Mouse (Mus musculus) liver, embryonic 12.5 days (tissue): ENCODE data around the gene Gm11032. TPM values are rescaled to one million over a fixed set of nuclear protein-coding genes. Genes with fewer than 3 reads are reported as not detected.
A peak's percentile ranks its signal among the peaks of the same experiment; 100 is the strongest.
"Not testable (repeated sequence)": the region's sequence is repeated elsewhere in the genome, so short reads cannot be mapped to it uniquely, and the experiment has no call there.

Source experiments
- ATAC-seq: fragments of 200-750 bp; cut with Nextera tagmentation; 2 replicates; pipeline ENCODE4 v1.8.0; 2017; ENCODE audit warnings: moderate number of reproducible peaks, mild to moderate bottlenecking, moderate library complexity
- H3K27ac ChIP-seq: fragments of 300-500 bp; sonication (generic); 2 replicates; pipeline ENCODE4 v1.5.1; 2016; ENCODE audit warnings: mild to moderate bottlenecking
- H3K27me3 ChIP-seq: fragments of 300-500 bp; sonication (generic); replicated peaks from 2 replicates; pipeline ENCODE4 v1.6.1; 2016; ENCODE audit warnings: mild to moderate bottlenecking, moderate library complexity
- H3K36me3 ChIP-seq: fragments of 300-500 bp; sonication (generic); 2 replicates; pipeline ENCODE4 v1.6.1; 2016; ENCODE audit warnings: mild to moderate bottlenecking, moderate library complexity
- H3K4me1 ChIP-seq: fragments of 300-500 bp; sonication (generic); 2 replicates; pipeline ENCODE4 v1.6.1; 2016
- H3K4me2 ChIP-seq: fragments of 300-500 bp; sonication (generic); 2 replicates; pipeline ENCODE4 v1.6.1; 2016; ENCODE audit warnings: mild to moderate bottlenecking, moderate library complexity
- H3K4me3 ChIP-seq: fragments of 300-500 bp; sonication (generic); 2 replicates; pipeline ENCODE4 v1.5.1; 2016; ENCODE audit warnings: mild to moderate bottlenecking, moderate library complexity
- H3K9ac ChIP-seq: fragments of 300-500 bp; sonication (generic); 2 replicates; pipeline ENCODE4 v1.6.1; 2016; ENCODE audit warnings: mild to moderate bottlenecking, moderate library complexity
- H3K9me3 ChIP-seq: fragments of 300-500 bp; sonication (generic); replicated peaks from 2 replicates; pipeline ENCODE4 v1.6.1; 2016; ENCODE audit warnings: mild to moderate bottlenecking, moderate library complexity
- WGBS: fragments of 180-500 bp; shearing (Covaris S2); methylation state at CpG from one replicate; pipeline ENCODE4 v1.1.7; 2016; ENCODE audit not compliant: insufficient replicate concordance; 5-methylcytosine and 5-hydroxymethylcytosine counted together
- polyA plus RNA-seq: library from polyadenylated mRNA; unstranded; fragments of >200 nt; fragmentation: Nextera tagmentation; extraction: Ambion mirVana; gene quantifications from 2 replicates; pipeline ENCODE4 v1.2.1, GENCODE M21; 2016

The Gm11032 gene
- polyA plus RNA-seq: not detected in 2 replicates

DNA sequence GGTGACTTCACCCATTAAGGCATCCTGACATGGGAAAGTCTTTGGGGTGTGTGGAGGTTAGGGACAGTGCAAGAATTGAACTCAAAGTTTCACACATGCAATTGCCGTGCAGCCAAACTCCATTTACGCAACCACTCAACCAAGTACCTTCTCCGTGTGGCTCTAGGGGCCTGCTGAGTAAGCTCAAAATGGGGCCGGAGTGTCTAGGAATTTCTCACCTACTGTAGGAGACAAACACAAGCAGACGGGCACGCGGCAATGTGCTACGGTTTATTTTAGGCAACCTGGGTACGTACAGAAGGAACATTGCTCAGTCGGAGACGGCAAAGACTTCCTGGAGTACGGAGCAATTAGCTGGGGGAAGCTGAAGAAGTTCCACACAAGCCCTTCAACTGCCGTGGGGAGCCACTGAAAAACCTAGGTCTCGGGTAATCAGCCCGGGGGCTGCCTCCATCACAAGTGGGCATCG lies at the start of gene Gm11032:
Gene Gm11032, plus strand, starts transcription at position 51 of the 469 bp plus-strand sequence.
- no peak within 1 kb of the TSS for H3K27ac ChIP-seq
- no peak for ATAC-seq

DNA sequence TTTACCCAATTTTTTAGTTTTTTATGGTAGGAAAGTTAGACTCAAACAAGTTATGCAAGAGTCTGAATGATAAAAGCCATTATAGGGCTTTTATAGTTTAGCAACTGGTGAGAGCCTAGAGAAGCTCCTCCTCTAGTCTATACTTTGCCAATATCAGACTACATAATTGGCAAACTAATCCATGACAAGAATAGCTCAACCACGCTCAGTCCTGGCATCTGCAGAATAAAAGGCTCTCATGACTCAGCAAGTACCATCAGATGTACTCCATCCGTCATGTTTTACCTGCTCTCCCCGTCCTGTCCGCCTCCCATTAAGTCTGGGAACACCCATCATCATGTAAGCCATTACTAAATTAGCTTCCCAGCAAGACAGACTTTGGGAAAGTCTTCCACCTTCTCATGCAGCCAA lies 48.4 kb upstream of the Gm11032 start:
- peaks cover 76% of the 10 kb centered on the region for H3K4me1 ChIP-seq
- no peak overlapping the region for H3K4me3 ChIP-seq
- H3K9ac ChIP-seq: no peak overlapping the region
- no peak for ATAC-seq
- H3K36me3 ChIP-seq: peaks cover 5% of the 10 kb centered on the region; the same call in 1 of the 2 replicates
- no peak overlapping the region for H3K4me2 ChIP-seq
- no peaks in the 10 kb centered on the region for H3K9me3 ChIP-seq
- no peaks in the 10 kb centered on the region for H3K27me3 ChIP-seq
- H3K27ac ChIP-seq: peak overlapping the region; percentile 67
- 62% methylated on average over 4 of the region's 4 CpGs for WGBS

More for the DNA sequence above, at the start of gene Gm11032:
- 0 out of 2 replicates have a peak, but pooled peaks cover 4% of the 10 kb centered on the region for H3K4me1 ChIP-seq
- no peaks in the 10 kb centered on the region for H3K36me3 ChIP-seq
- H3K27me3 ChIP-seq: peaks cover 17% of the 10 kb centered on the region; the same call in 1 of the 2 replicates
- 69% methylated on average over 16 of the region's 16 CpGs for WGBS
- no peak within 1 kb of the TSS for H3K4me2 ChIP-seq
- no peak within 1 kb of the TSS for H3K9ac ChIP-seq
- no peak within 1 kb of the TSS for H3K4me3 ChIP-seq
- H3K9me3 ChIP-seq: no peaks in the 10 kb centered on the region

DNA sequence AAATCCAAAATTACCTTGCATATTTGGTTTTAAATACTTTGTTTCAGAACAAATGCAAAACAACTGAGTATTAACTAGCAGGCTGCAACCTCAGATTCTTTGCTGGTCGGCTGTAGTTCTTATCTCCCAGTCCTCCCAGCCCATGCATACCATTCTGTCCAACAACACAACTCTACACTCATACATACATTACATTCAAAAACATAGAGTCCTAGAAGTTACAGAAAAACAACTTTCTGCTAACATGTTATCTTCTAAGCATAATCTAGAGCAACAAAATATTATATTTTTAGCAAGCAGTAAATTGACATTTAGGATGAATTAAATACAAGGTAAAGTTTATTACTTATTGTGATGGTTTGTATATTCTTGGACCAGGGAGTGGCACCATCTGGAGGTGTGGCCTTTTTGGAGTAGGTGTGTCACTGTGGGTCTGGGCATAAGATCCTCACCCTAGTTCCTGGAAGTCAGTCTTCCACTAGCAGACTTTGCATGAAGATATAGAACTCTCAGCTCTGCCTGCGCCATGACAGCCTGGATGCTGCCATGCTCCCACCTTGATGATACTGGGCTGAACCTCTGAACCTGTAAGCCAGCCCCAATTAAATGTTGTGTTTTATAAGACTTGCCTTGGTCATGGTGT lies 43.7 kb upstream of the Gm11032 start:
- H3K4me2 ChIP-seq: peak overlapping the region; percentile 56
- WGBS: 19% methylated on average over 2 of the region's 2 CpGs
- H3K4me3 ChIP-seq: peak overlapping the region; percentile 24
- H3K4me1 ChIP-seq: peaks cover 78% of the 10 kb centered on the region
- H3K36me3 ChIP-seq, H3K9me3 ChIP-seq, H3K27me3 ChIP-seq: not testable (repeated sequence)
- H3K27ac ChIP-seq: peak overlapping the region; percentile 96
- peak; percentile 92 for ATAC-seq
- H3K9ac ChIP-seq: peak overlapping the region; percentile 46; the same call in 1 of the 2 replicates

DNA sequence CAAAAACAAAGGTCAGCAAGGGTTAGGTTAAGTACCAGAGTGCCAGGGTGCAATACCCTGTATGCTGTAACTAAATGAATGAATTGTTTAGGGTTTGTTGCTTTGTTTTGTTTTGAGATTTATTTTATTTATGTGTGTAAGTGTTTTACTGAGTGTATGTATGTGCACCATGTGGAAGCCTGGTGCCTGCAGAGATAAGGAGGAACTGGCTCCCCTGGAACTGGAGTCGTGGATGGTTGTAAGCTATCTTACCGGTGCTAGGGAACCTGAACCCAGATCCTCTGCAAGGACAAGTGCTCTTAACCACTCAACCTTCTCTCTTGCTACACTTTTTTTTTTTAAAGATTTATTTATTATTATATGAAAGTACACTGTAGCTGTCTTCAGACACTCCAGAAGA lies 42.8 kb upstream of the Gm11032 start:
- Histone ChIP-seq H3K4me3 (peak overlapping the region; percentile 24), H3K27ac (peak overlapping the region; percentile 96), H3K27me3 (no peaks in the 10 kb centered on the region), H3K9ac (peak overlapping the region; percentile 46), H3K9me3 (no peaks in the 10 kb centered on the region), H3K4me2 (peak overlapping the region; percentile 56), H3K36me3 (peaks cover 8% of the 10 kb centered on the region), H3K4me1 (peaks cover 76% of the 10 kb centered on the region)
- 31% methylated on average over 2 of the region's 2 CpGs for WGBS
- peak; percentile 82 for ATAC-seq

DNA sequence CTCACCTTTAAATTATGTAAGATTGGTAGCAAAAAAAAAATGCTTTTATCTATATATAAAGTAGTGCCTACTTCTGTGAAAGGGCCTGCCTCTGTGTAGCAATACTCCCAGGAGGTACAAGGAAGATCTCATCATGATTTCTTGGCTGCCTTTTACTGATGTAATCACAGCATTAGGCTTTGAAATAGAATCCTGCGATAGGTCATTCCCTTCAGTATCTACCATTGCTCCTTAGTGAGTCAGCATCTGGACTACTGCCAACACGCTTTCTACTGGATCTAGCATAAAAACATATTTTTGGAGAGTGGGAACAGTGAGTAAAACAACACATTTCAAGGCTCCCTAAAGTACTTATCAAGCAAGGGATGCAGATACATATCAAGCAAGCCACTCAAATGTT lies 41.2 kb upstream of the Gm11032 start:
- no peaks in the 10 kb centered on the region for H3K27me3 ChIP-seq
- H3K9ac ChIP-seq: peak overlapping the region; percentile 10; the same call in 1 of the 2 replicates
- peak overlapping the region; percentile 64 for H3K27ac ChIP-seq
- H3K4me2 ChIP-seq: no peak overlapping the region
- no peak for ATAC-seq
- peaks cover 78% of the 10 kb centered on the region for H3K4me1 ChIP-seq
- WGBS: 73% methylated on average over 2 of the region's 2 CpGs
- H3K36me3 ChIP-seq: peaks cover 8% of the 10 kb centered on the region
- no peak overlapping the region for H3K4me3 ChIP-seq
- H3K9me3 ChIP-seq: no peaks in the 10 kb centered on the region

DNA sequence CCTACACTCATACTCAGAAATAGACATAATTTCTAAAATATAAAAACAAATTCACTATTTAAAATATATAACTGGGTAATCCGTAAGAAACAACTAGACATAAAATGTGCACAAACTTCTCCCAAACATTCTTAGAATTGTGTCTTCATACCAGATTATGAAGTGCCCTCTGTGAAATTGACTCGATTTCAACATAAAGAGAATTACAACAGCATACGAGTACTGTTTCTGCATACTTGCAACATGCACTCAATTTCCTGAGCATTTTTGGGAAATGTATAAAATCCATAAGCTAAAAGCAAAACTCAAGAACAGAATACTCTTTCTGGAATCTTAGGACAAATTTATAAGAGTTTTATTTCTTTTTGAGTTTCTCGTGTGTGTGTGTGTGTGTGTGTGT lies 28.1 kb upstream of the Gm11032 start:
- H3K4me2 ChIP-seq: peak overlapping the region; percentile 79
- H3K9ac ChIP-seq: peak overlapping the region; percentile 99
- H3K4me3 ChIP-seq: peak overlapping the region; percentile 99

DNA sequence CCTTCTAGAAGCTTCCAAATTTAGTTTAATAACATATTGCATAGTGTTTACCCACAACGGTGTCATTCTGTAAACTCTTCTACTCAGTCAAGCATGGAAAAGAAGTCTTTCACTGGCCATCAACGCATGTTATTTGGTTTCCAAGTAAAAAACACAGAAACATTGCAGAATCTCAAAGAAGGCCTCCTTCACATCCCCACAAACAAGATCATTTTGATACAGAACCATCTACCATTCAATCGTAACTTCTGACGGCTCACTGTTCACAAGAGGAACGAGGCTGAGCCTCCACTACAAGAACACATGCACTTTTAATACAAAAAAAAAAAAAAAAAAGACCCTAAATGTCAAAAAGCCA lies 26.4 kb upstream of the Gm11032 start:
- Histone ChIP-seq H3K4me2 (peak overlapping the region; percentile 79), H3K27ac (peak overlapping the region; percentile 97), H3K4me3 (peak overlapping the region; percentile 99), H3K9me3 (no peaks in the 10 kb centered on the region), H3K27me3 (no peaks in the 10 kb centered on the region), H3K4me1 (peaks cover 52% of the 10 kb centered on the region), H3K9ac (peak overlapping the region; percentile 99), H3K36me3 (peaks cover 18% of the 10 kb centered on the region)
- WGBS: 17% methylated on average over 5 of the region's 5 CpGs
- no peak for ATAC-seq

More for the DNA sequence above, 28.1 kb upstream of the Gm11032 start:
- 78% methylated on average over 4 of the region's 4 CpGs for WGBS
- Histone ChIP-seq H3K27ac (0 out of 2 replicates have a peak overlapping the region, but pooled peaks have one; percentile 4), H3K9me3 (no peaks in the 10 kb centered on the region), H3K27me3 (no peaks in the 10 kb centered on the region), H3K36me3 (peaks cover 31% of the 10 kb centered on the region), H3K4me1 (peaks cover 59% of the 10 kb centered on the region)
- ATAC-seq: no peak

DNA sequence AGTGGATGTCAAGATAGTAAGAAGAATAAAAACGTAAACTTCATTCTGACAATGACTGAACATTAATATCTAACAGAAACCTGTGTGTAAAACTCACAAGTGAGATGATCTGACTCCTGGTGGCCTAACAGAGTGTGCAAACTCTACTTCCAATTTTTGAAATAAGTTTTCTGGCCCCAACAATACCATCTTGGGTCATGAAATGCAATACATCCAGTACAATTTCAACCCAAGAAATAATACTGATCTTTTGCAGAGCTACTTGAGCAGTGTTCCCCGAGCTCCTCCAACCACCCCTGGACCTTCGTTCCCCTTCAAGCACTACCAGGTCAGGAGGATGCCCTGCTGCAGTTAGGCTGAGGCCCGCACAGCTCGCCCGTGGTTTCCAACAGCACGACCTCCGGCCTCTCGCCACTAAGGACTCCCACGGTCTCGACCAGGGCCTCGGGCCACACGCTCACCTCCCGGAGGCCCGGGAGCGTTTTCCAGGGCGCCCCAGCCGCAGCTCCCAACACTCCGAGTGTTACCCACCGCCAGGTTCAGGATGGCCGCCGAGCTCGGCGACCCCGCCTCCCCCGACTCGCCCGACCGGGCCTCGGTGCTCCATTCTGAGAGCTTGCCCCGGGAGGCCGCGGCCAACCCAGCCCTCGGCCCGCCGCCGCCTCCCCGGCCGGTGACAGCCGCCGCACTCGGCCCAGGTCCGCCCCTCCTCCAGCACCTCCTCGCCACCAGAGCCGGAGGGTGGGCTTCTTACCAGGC lies 25.8 kb upstream of the Gm11032 start:
- Histone ChIP-seq H3K4me3 (peak overlapping the region; percentile 99), H3K9ac (peak overlapping the region; percentile 99), H3K4me1 (peaks cover 52% of the 10 kb centered on the region), H3K36me3 (peaks cover 15% of the 10 kb centered on the region), H3K4me2 (peak overlapping the region; percentile 79), H3K27ac (peak overlapping the region; percentile 97), H3K27me3 (no peaks in the 10 kb centered on the region), H3K9me3 (no peaks in the 10 kb centered on the region)
- ATAC-seq: peak; percentile 83
- WGBS: 1% methylated on average over 45 of the region's 45 CpGs

DNA sequence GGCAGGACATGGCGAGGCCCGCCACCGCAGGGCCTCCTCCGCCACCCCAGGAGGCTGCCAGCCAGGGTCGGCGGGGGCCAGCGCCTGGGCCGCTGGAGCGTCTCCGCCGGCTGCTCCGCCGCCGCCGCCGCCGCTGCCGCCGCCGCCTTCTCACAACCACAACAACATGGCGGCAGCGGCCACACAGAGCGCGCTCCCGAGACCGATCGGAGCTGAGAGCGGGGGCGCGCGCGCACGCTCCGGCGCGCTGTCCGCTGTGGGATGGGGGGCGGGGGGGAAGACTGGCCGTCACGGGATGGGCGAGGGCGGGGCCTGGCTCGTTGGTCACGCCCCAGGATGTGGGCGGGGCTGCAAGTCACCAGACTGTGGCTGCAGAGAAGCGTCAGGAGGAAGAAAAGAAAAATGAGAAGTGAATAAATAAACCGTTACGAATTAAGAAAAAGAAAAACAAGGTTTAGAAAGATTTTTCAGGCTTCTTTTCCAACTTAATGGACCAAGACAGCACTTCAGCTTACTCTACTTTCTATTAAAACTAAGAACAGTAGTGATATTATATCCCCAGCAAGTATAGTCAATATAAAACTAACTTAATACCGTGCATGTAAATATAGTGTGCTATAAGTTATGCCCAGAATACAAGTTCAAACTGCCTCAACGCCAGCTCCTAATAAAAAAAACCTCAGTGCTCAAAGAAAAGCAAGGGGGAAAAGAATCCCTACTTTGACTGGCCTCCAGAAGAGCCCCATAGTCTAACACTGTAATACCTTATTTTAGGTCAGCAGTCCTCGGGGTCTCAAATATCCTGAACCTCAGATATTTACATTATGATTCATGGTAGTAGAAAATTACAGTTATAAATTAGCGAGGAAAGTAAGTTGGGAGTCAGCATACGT lies 25.0 kb upstream of the Gm11032 start, which contains the start of gene Mtmr3:
Gene Mtmr3, minus strand, starts transcription at position 256 of the 893 bp plus-strand sequence.
- peak; percentile 84 for ATAC-seq
- Histone ChIP-seq H3K4me3 (peak within 1 kb of the TSS; percentile 99), H3K36me3 (peaks cover 9% of the 10 kb centered on the region; the same call in 1 of the 2 replicates), H3K4me1 (peaks cover 51% of the 10 kb centered on the region), H3K9me3 (no peaks in the 10 kb centered on the region), H3K9ac (peak within 1 kb of the TSS; percentile 99), H3K4me2 (peak within 1 kb of the TSS; percentile 79), H3K27me3 (no peaks in the 10 kb centered on the region), H3K27ac (peak within 1 kb of the TSS; percentile 97)
- 7% methylated on average over 53 of the region's 53 CpGs for WGBS

DNA sequence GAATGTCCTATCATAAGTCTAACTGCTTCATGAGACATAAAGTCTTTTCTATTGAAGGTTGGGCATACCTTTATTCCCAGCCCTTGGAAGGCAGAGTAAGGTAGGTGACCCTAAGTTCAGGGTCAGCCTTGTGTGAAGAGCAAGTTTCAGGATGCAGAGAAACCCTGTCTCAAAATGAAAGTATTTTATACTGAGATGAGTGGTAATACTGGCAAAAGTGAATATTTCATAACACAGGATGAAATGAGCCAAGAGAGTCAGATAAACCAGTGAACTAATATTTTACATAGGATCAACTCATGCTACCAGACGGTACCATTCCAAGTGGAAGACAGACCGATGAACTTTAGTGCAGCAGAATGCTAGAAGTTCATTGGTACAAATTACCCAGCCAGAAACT lies 21.5 kb upstream of the Gm11032 start:
- Histone ChIP-seq H3K4me3 (no peak overlapping the region), H3K9me3 (no peaks in the 10 kb centered on the region), H3K4me2 (no peak overlapping the region), H3K36me3 (no peaks in the 10 kb centered on the region), H3K27ac (no peak overlapping the region), H3K27me3 (peaks cover 9% of the 10 kb centered on the region), H3K9ac (no peak overlapping the region), H3K4me1 (peaks cover 25% of the 10 kb centered on the region)
- no peak for ATAC-seq
- 88% methylated on average over 2 of the region's 2 CpGs for whole genome bisulfite sequencing

DNA sequence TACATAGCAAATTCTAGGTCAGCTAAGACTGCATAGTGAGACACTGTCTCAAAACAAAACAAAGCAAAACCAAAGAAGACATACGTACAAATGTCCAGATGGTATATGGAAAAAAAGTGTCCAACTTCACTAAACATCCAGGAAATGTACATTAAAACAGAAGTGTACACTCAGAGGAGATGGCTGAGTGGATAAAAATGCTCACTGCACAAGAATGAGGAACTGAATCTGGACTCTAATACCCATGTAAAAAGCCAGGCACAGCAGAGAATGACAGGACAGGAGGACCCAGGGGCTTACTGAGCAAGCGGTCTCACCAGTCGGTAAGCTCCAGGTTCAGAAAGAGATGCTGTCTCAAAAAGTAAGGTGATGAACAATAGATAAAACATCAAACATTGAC lies 20.0 kb upstream of the Gm11032 start:
- H3K4me2 ChIP-seq: no peak overlapping the region
- H3K9me3 ChIP-seq: no peaks in the 10 kb centered on the region
- no peak overlapping the region for H3K27ac ChIP-seq
- WGBS: 61% methylated on average over 3 of the region's 3 CpGs
- peaks cover 29% of the 10 kb centered on the region for H3K4me1 ChIP-seq
- ATAC-seq: no peak
- no peaks in the 10 kb centered on the region for H3K36me3 ChIP-seq
- H3K9ac ChIP-seq: no peak overlapping the region
- peaks cover 9% of the 10 kb centered on the region for H3K27me3 ChIP-seq
- no peak overlapping the region for H3K4me3 ChIP-seq
